Mouse (Mus musculus) intestine, embryonic 14.5 days (tissue): ENCODE results near the gene Hsd3b6. TPM values are rescaled to one million over a fixed set of nuclear protein-coding genes. Genes with fewer than 3 reads are reported as not detected.
"Not testable (repeated sequence)": the region's sequence is repeated elsewhere in the genome, so short reads cannot be mapped to it uniquely, and the experiment has no call there.

ENCODE experiments used
- ATAC-seq: fragments of 200-750 bp; cut with Nextera tagmentation; replicated peaks from 2 replicates; pipeline ENCODE4 v1.8.0; 2017; ENCODE audit warnings: low read depth, moderate number of reproducible peaks, moderate TSS enrichment, moderate library complexity; ENCODE audit not compliant: low FRiP score, low TSS enrichment
- DNase-seq: peaks from one replicate; pipeline ENCODE4 v3.0.0-alpha.2; 2018; ENCODE audit warnings: low spot score
- H3K27ac ChIP-seq: fragments of 300-500 bp; sonication (generic); 2 replicates; pipeline ENCODE4 v1.5.1; 2014; ENCODE audit warnings: low read depth, mild to moderate bottlenecking, control low read depth
- H3K27me3 ChIP-seq: fragments of 300-500 bp; sonication (generic); replicated peaks from 2 replicates; pipeline ENCODE4 v1.6.1; 2014; ENCODE audit warnings: low read length, control low read depth; ENCODE audit not compliant: control insufficient read depth, insufficient read depth
- H3K36me3 ChIP-seq: fragments of 300-500 bp; sonication (generic); 2 replicates; pipeline ENCODE4 v1.6.1; 2014; ENCODE audit warnings: low read length, control low read depth; ENCODE audit not compliant: control insufficient read depth, insufficient read depth
- H3K4me1 ChIP-seq: fragments of 300-500 bp; sonication (generic); replicated peaks from 2 replicates; pipeline ENCODE4 v1.6.1; 2014; ENCODE audit warnings: low read length, control low read depth, mixed read lengths; ENCODE audit not compliant: control insufficient read depth, insufficient read depth
- H3K4me2 ChIP-seq: fragments of 300-500 bp; sonication (generic); 2 replicates; pipeline ENCODE4 v1.6.1; 2014; ENCODE audit warnings: low read length
- H3K4me3 ChIP-seq: fragments of 300-500 bp; sonication (generic); 2 replicates; pipeline ENCODE4 v1.5.1; 2014; ENCODE audit warnings: low read depth, low read length, control low read depth, mixed read lengths
- H3K9ac ChIP-seq: fragments of 300-500 bp; sonication (generic); 2 replicates; pipeline ENCODE4 v1.6.1; 2014; ENCODE audit warnings: mild to moderate bottlenecking, low read length
- H3K9me3 ChIP-seq: fragments of 300-500 bp; sonication (generic); 2 replicates; pipeline ENCODE4 v1.6.1; 2016; ENCODE audit warnings: low read length, control low read depth; ENCODE audit not compliant: control insufficient read depth
- WGBS: fragments of 180-500 bp; shearing (Covaris S2); extraction: QIAGEN DNeasy Blood & Tissue Kit; methylation state at CpG from one replicate; pipeline ENCODE4 v1.1.7; 2014; 5-methylcytosine and 5-hydroxymethylcytosine counted together
- polyA plus RNA-seq: library from polyadenylated mRNA; unstranded; fragments of >200 nt; fragmentation: Nextera tagmentation; extraction: Ambion mirVana; gene quantifications from 2 replicates; pipeline ENCODE4 v1.2.1, GENCODE M21; 2014

Hsd3b6 gene
- polyA plus RNA-seq, 1 experiment from 2014 or later = 1.1 TPM

DNA sequence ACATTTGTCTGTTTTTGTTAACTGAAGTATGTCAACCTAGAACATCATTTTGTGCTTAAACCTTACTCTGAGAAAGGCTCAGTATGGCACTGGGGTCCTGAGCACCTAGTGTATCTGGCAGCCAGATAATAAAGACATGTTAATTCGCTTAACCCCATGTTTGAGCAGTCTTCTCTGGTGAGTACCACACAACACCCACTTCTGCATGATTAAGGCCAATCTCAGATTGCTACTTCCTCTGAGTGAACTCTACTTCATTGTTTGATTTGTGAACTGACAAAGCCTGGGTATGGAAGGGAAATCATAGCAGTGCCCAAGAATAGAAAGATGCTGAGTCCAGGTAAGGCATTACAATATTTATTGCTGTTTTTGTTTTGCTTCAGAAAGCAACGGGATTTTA lies 37.6 kb upstream of the Hsd3b6 start:
- ATAC-seq = no peak
- no peaks in the 10 kb centered on the region for H3K4me1 ChIP-seq
- no peak for DNase-seq
- H3K4me3 ChIP-seq = no peak overlapping the region
- H3K9me3 ChIP-seq = no peaks in the 10 kb centered on the region
- H3K9ac ChIP-seq = no peak overlapping the region
- H3K27me3 ChIP-seq = no peaks in the 10 kb centered on the region
- no peaks in the 10 kb centered on the region for H3K36me3 ChIP-seq
- no peak overlapping the region for H3K4me2 ChIP-seq
- WGBS = 73% methylated on average over 2 of the region's 2 CpGs
- H3K27ac ChIP-seq = no peak overlapping the region

DNA sequence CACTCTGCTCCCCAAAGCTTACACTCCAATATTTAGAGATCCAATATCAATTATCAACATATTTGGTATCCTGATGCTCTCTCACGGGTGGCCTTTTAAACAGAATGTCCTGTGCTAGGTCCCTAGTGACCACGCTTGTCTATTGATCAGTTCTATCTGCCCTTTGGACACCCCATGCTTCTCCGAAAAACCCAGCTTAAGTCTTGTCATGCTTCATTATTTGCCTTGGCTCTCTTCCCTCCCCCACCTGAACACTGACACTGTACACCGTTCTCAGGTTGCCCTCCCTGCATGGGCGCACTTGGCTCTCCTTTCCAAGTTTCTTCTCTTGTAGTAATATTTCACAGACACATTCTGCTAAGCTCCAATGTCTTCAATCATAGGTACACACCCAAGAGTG lies 36.0 kb upstream of the Hsd3b6 start:
- ATAC-seq = no peak
- H3K27ac ChIP-seq = no peak overlapping the region
- no peak overlapping the region for H3K4me3 ChIP-seq
- H3K9me3 ChIP-seq = no peaks in the 10 kb centered on the region
- no peak overlapping the region for H3K4me2 ChIP-seq
- 81% methylated on average over 5 of the region's 5 CpGs for WGBS
- DNase-seq = no peak
- H3K27me3 ChIP-seq = no peaks in the 10 kb centered on the region
- H3K36me3 ChIP-seq = no peaks in the 10 kb centered on the region
- no peaks in the 10 kb centered on the region for H3K4me1 ChIP-seq
- no peak overlapping the region for H3K9ac ChIP-seq

DNA sequence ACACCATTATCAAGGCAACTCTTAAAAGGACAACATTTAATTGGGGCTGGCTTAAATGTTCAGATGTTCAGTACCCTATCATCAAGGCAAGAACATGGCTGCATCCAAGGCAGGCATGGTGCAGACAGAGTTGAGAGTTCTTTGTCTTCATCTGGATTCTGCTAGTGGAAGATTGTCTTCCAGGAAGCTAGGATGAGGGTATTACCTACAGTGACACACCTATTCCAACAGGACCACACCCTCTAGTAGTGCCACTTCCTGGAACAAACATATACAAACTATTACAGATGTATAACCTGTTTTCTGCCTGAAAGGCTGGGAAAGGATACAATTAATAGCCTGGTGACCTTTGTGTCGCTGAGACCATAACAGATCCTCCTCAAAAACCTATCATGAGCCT lies 34.7 kb upstream of the Hsd3b6 start:
- DNase-seq = no peak
- WGBS = 86% methylated on average over 1 of the region's 1 CpGs
- no peaks in the 10 kb centered on the region for H3K27me3 ChIP-seq
- ATAC-seq = no peak
- H3K9me3 ChIP-seq = no peaks in the 10 kb centered on the region
- no peak overlapping the region for H3K4me2 ChIP-seq
- no peak overlapping the region for H3K4me3 ChIP-seq
- no peak overlapping the region for H3K9ac ChIP-seq
- no peaks in the 10 kb centered on the region for H3K36me3 ChIP-seq
- H3K4me1 ChIP-seq = no peaks in the 10 kb centered on the region
- no peak overlapping the region for H3K27ac ChIP-seq

DNA sequence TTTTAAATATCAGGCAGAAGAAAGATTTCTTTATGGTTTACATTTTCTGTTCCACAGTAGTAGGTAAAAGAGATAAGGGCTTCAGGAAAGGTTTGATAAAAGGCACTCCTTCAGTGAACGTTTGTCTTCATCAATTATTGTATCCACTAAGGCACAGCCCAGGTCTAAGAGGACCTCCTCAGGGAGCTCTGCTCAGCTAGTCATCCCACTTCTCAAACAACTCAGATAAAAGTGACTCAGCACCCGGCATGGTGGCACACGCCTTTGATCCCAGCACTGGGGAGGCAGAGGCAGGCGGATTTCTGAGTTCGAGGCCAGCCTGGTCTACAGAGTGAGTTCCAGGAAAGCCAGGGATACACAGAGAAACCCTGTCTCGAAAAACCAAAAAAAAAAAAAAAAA lies 1.6 kb downstream of the Hsd3b6 start:
- 72% methylated on average over 6 of the region's 6 CpGs for WGBS
- H3K27me3 ChIP-seq, ATAC-seq, DNase-seq, H3K4me3 ChIP-seq, H3K27ac ChIP-seq, H3K9me3 ChIP-seq, H3K4me2 ChIP-seq, H3K36me3 ChIP-seq, H3K4me1 ChIP-seq, H3K9ac ChIP-seq: not testable (repeated sequence)

DNA sequence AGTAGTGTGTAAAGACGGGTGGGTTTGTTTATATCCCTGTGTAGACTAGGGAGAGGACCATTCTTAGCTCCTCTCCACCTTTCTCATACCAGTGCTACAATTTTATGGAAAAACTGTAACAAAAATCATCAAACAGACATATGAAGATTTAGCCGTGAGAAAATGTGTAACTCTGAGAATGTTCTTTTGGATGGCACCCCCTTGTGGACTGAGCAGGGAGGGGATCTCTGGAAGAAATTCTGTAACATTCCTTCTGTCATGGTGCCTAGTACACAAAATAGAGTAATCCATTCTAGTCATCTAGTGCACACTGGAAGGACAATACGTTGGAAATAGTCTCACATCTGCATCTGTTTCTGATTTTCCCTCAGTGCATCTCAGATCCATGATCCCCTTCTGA lies 9.2 kb downstream of the Hsd3b6 start:
- not testable (repeated sequence) for H3K9ac ChIP-seq, DNase-seq, H3K27me3 ChIP-seq, H3K9me3 ChIP-seq, H3K4me3 ChIP-seq, H3K4me1 ChIP-seq, H3K4me2 ChIP-seq, ATAC-seq, H3K36me3 ChIP-seq, H3K27ac ChIP-seq
- WGBS = 58% methylated on average over 3 of the region's 3 CpGs

DNA sequence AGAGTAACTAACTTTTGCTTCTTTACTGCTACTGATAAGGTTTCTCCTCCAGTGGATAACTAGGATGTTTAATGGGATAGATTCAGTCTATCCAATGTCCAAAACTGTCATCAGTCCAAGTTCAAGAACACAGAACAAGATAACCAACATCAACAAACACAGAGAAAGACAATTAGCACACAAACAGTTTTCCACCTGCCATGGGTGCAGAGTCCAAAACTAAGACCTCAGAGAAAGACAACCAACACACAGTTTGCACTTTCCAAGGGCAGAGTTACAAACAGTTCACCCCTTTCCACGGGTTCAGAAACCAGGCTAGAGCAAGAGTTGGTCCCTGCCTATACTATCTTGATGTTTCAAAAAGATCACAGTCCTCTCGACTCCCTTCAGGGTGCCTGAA lies 27.7 kb downstream of the Hsd3b6 start:
- 73% methylated on average over 2 of the region's 2 CpGs for WGBS
- no peak for DNase-seq
- H3K4me3 ChIP-seq = no peak overlapping the region

DNA sequence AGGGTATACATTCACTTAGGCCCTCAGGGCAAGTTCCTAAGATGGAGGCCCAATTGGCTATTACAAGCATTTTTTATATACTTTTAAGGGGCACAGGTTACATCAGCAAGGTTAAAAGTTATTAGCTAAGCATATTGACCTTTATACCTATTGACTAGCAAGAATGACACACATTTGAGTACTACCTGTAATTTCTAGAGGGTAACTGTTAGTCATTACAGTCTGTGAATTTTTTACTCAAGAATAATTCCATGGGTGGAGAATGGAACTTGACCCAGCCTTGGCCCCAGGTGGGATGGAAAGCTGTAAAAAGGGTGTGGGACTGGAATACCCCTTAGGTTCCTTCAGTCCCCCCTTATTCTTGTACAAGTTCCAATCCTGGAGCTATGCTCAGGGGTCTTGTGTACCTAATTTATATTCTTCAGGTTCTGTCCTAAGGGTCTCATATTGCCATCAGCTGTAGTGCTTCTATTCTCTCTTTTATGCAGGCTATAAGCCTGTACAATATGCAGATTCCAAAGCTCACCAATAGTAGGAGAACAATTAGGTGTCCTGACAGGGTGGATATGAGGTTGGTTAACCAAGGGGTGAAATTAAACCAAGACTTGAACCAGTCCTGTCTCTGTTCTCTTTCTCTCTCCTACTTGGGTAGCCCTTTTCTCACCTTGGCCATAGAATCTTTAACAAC lies 31.9 kb downstream of the Hsd3b6 start:
- Histone ChIP-seq H3K27me3 (no peaks in the 10 kb centered on the region), H3K27ac (no peak overlapping the region), H3K4me3 (no peak overlapping the region), H3K9ac (no peak overlapping the region), H3K36me3 (no peaks in the 10 kb centered on the region), H3K4me2 (no peak overlapping the region), H3K9me3 (no peaks in the 10 kb centered on the region), H3K4me1 (no peaks in the 10 kb centered on the region)
- ATAC-seq = no peak
- DNase-seq = no peak

More for the DNA sequence above, 27.7 kb downstream of the Hsd3b6 start:
- H3K4me1 ChIP-seq = no peaks in the 10 kb centered on the region
- H3K27ac ChIP-seq = no peak overlapping the region
- H3K4me2 ChIP-seq = no peak overlapping the region
- H3K27me3 ChIP-seq = no peaks in the 10 kb centered on the region
- no peaks in the 10 kb centered on the region for H3K9me3 ChIP-seq
- H3K36me3 ChIP-seq = no peaks in the 10 kb centered on the region
- no peak for ATAC-seq
- no peak overlapping the region for H3K9ac ChIP-seq

DNA sequence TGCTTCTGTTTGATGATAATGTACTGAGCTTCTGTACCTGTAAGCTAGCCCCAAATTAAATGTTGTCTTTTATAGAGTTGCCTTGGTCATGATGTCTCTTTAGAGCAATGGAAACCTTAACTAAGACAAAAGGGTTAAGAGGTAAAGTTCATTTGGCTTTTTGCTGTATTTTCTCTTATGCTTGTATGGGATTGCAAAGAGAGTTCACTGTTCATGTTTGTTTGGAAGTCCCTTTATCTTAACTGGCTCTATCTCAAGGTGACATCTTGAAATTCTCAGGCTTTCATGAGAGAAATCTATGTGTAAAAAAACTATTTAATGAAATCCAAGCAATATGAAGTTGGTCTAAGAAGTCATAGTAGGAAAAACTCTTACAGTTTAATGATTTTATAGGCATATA lies 33.3 kb downstream of the Hsd3b6 start:
- Histone ChIP-seq H3K4me1 (no peaks in the 10 kb centered on the region), H3K9ac (no peak overlapping the region), H3K27me3 (no peaks in the 10 kb centered on the region), H3K9me3 (no peaks in the 10 kb centered on the region), H3K36me3 (no peaks in the 10 kb centered on the region), H3K27ac (no peak overlapping the region), H3K4me3 (no peak overlapping the region), H3K4me2 (no peak overlapping the region)
- DNase-seq (no peak), ATAC-seq (no peak)

DNA sequence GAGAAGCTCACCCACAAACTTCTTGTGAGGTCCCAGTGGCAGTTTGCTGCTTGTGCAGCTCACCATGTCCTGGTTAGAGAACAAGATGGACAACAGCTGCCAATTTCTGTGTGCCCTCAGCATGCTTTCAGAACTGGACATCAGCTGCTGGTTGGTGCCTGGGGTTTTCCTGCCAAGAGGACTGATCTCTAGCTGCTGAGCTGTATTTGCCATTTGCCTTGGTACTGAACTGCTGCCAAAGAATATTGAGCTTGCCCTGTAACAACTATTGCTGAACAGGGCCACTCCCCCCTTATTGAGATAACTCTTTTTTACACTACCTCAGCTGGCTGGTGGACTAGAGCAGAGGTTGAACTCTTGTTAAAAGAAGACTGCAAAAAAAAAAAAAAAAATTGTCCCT lies 50.1 kb downstream of the Hsd3b6 start:
- Histone ChIP-seq H3K36me3 (no peaks in the 10 kb centered on the region), H3K4me2 (no peak overlapping the region), H3K27ac (no peak overlapping the region), H3K9me3 (no peaks in the 10 kb centered on the region), H3K4me1 (no peaks in the 10 kb centered on the region), H3K4me3 (no peak overlapping the region), H3K9ac (no peak overlapping the region), H3K27me3 (no peaks in the 10 kb centered on the region)
- DNase-seq = no peak
- ATAC-seq = no peak
